Mouse (Mus musculus): ENCODE data around the gene Carm1. TPM values are rescaled to one million over a fixed set of nuclear protein-coding genes. Genes with fewer than 3 reads are reported as not detected.
"Not testable (repeated sequence)": the region's sequence is repeated elsewhere in the genome, so short reads cannot be mapped to it uniquely, and the experiment has no call there.

Gene Carm1
- polyA plus RNA-seq, 1 experiment from 2014 or later, result 76.5 TPM

DNA sequence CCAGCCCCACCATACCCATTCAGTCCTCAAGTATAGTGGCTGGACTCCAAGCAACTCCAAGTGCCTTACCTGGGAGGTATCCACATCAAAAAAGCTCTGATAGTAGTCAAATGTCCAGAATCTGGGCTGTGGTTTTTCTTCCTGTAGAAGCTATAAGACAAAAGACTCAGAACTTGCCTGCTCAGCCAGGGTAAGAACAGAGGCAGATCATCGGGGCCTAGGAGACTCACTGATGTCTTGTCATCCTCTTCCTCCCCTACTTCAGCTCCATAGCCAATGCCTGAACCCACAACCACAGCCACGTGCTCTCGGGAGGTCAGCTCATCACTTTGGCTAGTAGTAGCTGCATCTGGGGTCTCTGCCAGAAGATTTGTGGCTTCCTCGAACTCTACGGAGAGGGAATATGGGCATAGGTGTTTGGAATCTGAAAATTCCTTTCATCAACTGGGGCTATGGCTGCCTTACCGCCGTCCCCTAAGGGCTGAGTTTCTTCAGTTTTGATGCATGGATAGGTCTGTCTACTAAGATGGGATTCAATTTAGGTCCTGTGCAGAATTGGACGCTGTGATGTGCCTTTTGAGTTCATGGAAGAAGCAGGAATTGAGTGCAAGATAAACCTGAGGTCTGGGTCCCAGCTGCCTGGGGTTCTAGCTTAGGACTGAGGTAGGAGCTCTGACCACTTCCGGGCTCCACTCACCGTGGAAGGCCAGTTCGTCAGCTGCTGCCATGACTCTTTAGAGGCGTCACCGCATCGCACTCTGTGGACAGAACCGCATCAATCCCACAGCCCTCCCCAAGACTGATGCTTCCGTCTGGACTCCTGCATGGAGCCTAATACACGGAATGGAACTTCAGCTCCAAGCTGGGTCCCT lies 45.4 kb downstream of the Carm1 start:
- ATAC-seq (ENCODE audit: insufficient read depth), result peak; percentile 78
- H3K9ac ChIP-seq, result peak overlapping the region; percentile 86
- no peaks in the 10 kb centered on the region for H3K4me1 ChIP-seq (ENCODE audit: insufficient read depth)
- TF ChIP-seq CTCF (IDR thresholded peaks at IDR 0.05; ENCODE audit: low read depth), result no peak
- peak; percentile 15 for DNase-seq
- no peak overlapping the region for H3K27ac ChIP-seq (ENCODE audit: low read depth)
- no peaks in the 10 kb centered on the region for H3K9me3 ChIP-seq (ENCODE audit: low read depth, low read length)
- H3K36me3 ChIP-seq (ENCODE audit: insufficient read depth), result peaks cover 56% of the 10 kb centered on the region
- H3K27me3 ChIP-seq (ENCODE audit: insufficient read depth, low read length), result no peaks in the 10 kb centered on the region
- peak overlapping the region; percentile 96 for H3K4me3 ChIP-seq (ENCODE audit: low read depth, low read length)
- H3K4me2 ChIP-seq, result peak overlapping the region; percentile 91
- WGBS, result 21% methylated on average over 17 of the region's 17 CpGs

- Histone ChIP-seq H3K4me2 (peak within 1 kb of the TSS; percentile 91), H3K36me3 (ENCODE audit: insufficient read depth) (peaks cover 49% of the 10 kb centered on the region), H3K4me3 (ENCODE audit: low read depth, low read length) (peak within 1 kb of the TSS; percentile 96), H3K4me1 (ENCODE audit: insufficient read depth) (no peaks in the 10 kb centered on the region), H3K27me3 (ENCODE audit: insufficient read depth, low read length) (no peaks in the 10 kb centered on the region), H3K27ac (ENCODE audit: low read depth) (peak within 1 kb of the TSS; percentile 84), H3K9me3 (ENCODE audit: low read depth, low read length) (no peaks in the 10 kb centered on the region), H3K9ac (peak within 1 kb of the TSS; percentile 86)
- no peak for TF ChIP-seq CTCF (IDR thresholded peaks at IDR 0.05; ENCODE audit: low read depth)
- under 1% methylated on average over 30 of the region's 30 CpGs for WGBS
- ATAC-seq (ENCODE audit: insufficient read depth) (peak; percentile 92), DNase-seq (peak; percentile 99)
These were observed 46.0 kb downstream of the Carm1 start, which contains the start of the genes Timm29 and Yipf2 for GRCm38 (mm10) chr9:21592703-21593121. Gene Timm29 (plus strand): TSS chr9:21592722. Gene Yipf2 (minus strand): TSS chr9:21592828.

- H3K9me3 ChIP-seq (ENCODE audit: low read depth, low read length), result no peaks in the 10 kb centered on the region
- H3K9ac ChIP-seq, result peak overlapping the region; percentile 86
- DNase-seq, result peak; percentile 38
- peaks cover 44% of the 10 kb centered on the region for H3K36me3 ChIP-seq (ENCODE audit: insufficient read depth)
- H3K27ac ChIP-seq (ENCODE audit: low read depth), result peak overlapping the region; percentile 84
- no peaks in the 10 kb centered on the region for H3K27me3 ChIP-seq (ENCODE audit: insufficient read depth, low read length)
- no peak for TF ChIP-seq CTCF (IDR thresholded peaks at IDR 0.05; ENCODE audit: low read depth)
- H3K4me3 ChIP-seq (ENCODE audit: low read depth, low read length), result peak overlapping the region; percentile 96
- WGBS, result under 1% methylated on average over 69 of the region's 69 CpGs
- peak; percentile 44 for ATAC-seq (ENCODE audit: insufficient read depth)
- peak overlapping the region; percentile 91 for H3K4me2 ChIP-seq
- no peaks in the 10 kb centered on the region for H3K4me1 ChIP-seq (ENCODE audit: insufficient read depth)
These were observed 46.5 kb downstream of the Carm1 start for GRCm38 (mm10) chr9:21593122-21593721.

DNA sequence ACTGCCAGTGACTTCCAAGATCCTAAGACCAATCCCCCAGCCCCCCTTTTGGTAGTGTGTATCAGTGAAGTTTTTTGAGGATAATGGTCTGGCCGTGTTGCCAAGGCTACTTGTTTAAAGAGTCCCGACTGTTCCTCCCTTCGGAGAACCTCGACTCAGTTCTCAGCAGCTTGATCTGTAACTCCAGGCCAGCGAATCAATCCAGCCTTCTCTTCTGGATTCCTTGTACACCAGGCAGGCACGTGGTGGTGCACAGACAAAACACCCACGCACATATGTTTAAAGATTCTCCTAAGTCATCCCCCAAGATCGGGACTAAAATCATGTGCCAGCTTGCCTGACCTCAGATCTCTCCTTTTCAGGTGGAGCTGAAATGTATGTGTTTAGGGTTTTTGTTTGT lies 47.7 kb downstream of the Carm1 start:
- not testable (repeated sequence) for H3K27me3 ChIP-seq (ENCODE audit: insufficient read depth, low read length); H3K4me1 ChIP-seq (ENCODE audit: insufficient read depth); DNase-seq; H3K9ac ChIP-seq; H3K9me3 ChIP-seq (ENCODE audit: low read depth, low read length); H3K27ac ChIP-seq (ENCODE audit: low read depth); ATAC-seq (ENCODE audit: insufficient read depth)
- H3K36me3 ChIP-seq (ENCODE audit: insufficient read depth), result peaks cover 33% of the 10 kb centered on the region
- peak overlapping the region; percentile 91 for H3K4me2 ChIP-seq
- H3K4me3 ChIP-seq (ENCODE audit: low read depth, low read length), result peak overlapping the region; percentile 96; the same call in 1 of the 2 replicates
- 85% methylated on average over 8 of the region's 8 CpGs for WGBS

GRCm38 (mm10) chr9:21594838-21595237 lies 48.1 kb downstream of the Carm1 start:
- WGBS, result 84% methylated on average over 2 of the region's 2 CpGs
- peaks cover 28% of the 10 kb centered on the region for H3K36me3 ChIP-seq (ENCODE audit: insufficient read depth)
- no peaks in the 10 kb centered on the region for H3K27me3 ChIP-seq (ENCODE audit: insufficient read depth, low read length)
- no peak overlapping the region for H3K4me2 ChIP-seq
- H3K9me3 ChIP-seq (ENCODE audit: low read depth, low read length), result no peaks in the 10 kb centered on the region
- ATAC-seq (ENCODE audit: insufficient read depth) (no peak), DNase-seq (no peak)
- no peak overlapping the region for H3K9ac ChIP-seq
- H3K4me1 ChIP-seq (ENCODE audit: insufficient read depth), result no peaks in the 10 kb centered on the region
- no peak overlapping the region for H3K27ac ChIP-seq (ENCODE audit: low read depth)
- TF ChIP-seq CTCF (IDR thresholded peaks at IDR 0.05; ENCODE audit: low read depth), result no peak
- H3K4me3 ChIP-seq (ENCODE audit: low read depth, low read length), result no peak overlapping the region

DNA sequence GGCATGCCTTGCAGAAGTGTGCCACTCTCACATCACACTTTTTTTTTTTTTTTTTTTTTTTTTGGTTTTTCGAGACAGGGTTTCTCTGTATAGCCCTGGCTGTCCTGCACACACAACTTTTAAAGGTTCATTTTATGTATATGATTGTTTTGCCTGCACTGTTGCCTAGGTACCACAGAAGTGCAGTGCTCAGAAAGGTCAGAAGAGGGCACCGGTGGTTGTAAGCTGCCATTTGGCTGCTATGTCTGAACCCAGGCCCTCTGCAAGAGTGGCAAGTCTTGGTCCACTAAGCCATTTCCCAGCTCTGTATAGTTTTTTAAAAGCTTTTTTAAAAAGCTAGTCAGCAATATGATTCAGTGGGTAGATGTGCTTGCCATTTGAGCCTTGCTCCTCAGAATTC lies 51.5 kb downstream of the Carm1 start:
- Histone ChIP-seq H3K27ac (ENCODE audit: low read depth) (no peak overlapping the region), H3K4me1 (ENCODE audit: insufficient read depth) (no peaks in the 10 kb centered on the region), H3K9me3 (ENCODE audit: low read depth, low read length) (no peaks in the 10 kb centered on the region), H3K36me3 (ENCODE audit: insufficient read depth) (peaks cover 20% of the 10 kb centered on the region), H3K9ac (no peak overlapping the region), H3K27me3 (ENCODE audit: insufficient read depth, low read length) (no peaks in the 10 kb centered on the region), H3K4me3 (ENCODE audit: low read depth, low read length) (no peak overlapping the region), H3K4me2 (no peak overlapping the region)
- no peak for ATAC-seq (ENCODE audit: insufficient read depth)
- DNase-seq, result peak; percentile 41
- TF ChIP-seq CTCF (IDR thresholded peaks at IDR 0.05; ENCODE audit: low read depth), result peak; percentile 30
- WGBS, result 26% methylated on average over 2 of the region's 2 CpGs

- Histone ChIP-seq H3K27ac (ENCODE audit: low read depth) (no peak overlapping the region), H3K9me3 (ENCODE audit: low read depth, low read length) (no peaks in the 10 kb centered on the region), H3K9ac (no peak overlapping the region), H3K27me3 (ENCODE audit: insufficient read depth, low read length) (no peaks in the 10 kb centered on the region), H3K36me3 (ENCODE audit: insufficient read depth) (peaks cover 9% of the 10 kb centered on the region), H3K4me1 (ENCODE audit: insufficient read depth) (no peaks in the 10 kb centered on the region), H3K4me3 (ENCODE audit: low read depth, low read length) (no peak overlapping the region), H3K4me2 (no peak overlapping the region)
- WGBS, result 66% methylated on average over 3 of the region's 3 CpGs
- ATAC-seq (ENCODE audit: insufficient read depth) (no peak), DNase-seq (no peak)
- no peak for TF ChIP-seq CTCF (IDR thresholded peaks at IDR 0.05; ENCODE audit: low read depth)
These were observed 53.5 kb downstream of the Carm1 start for GRCm38 (mm10) chr9:21600186-21600585.

Measured in lung, embryonic 14.5 days (tissue).